Comparison of ENCODE assay signal across 8 mouse cellular contexts in the genomic region with DNA sequence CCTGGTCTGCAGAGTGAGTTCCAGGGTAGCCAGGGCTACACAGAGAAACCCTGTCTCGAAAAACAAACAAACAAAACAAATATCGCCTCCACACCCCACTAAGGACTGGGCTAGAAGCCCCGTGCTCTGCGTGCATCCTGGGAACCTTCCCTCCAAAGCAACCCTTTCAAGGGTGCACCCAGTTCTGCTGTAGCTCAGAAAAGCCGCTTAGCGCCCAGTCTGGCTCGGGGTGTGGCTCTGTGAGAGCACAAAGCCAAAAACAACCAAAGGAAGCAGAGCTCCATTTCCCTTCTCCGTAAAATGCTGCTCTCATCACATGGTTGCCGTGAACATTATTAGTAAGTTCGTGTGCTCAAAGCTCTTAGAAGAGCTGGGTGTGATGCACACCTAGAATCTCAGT. TPM values are rescaled to one million over a fixed set of nuclear protein-coding genes. Genes with fewer than 3 reads are reported as not detected.
A peak's percentile ranks its signal among the peaks of the same experiment; 100 is the strongest.
DNase-seq lines count a peak whose midpoint lies in the region; ATAC-seq and TF ChIP-seq lines count a peak whose summit lies in the region.

No protein-coding gene starts in this region.

- H3K36me3 ChIP-seq in embryonic facial prominence, embryonic 14.5 days (ENCODE audit: control insufficient read depth, insufficient read depth, low read length): no peaks in the 10 kb centered on the region
- H3K36me3 ChIP-seq in hindbrain, embryonic 16.5 days (ENCODE audit: control insufficient read depth, insufficient read depth, low read length): no peaks in the 10 kb centered on the region

- no peak for TF ChIP-seq CTCF in gastrocnemius, adult 2 months (IDR thresholded peaks at IDR 0.05)

- peak; percentile 20; the same call in 1 of the 2 replicates for ATAC-seq in embryonic facial prominence, embryonic 14.5 days (ENCODE audit: low read depth)
- peak; percentile 24 for ATAC-seq in hindbrain, embryonic 16.5 days

- H3K9me3 ChIP-seq in embryonic facial prominence, embryonic 14.5 days (ENCODE audit: control insufficient read depth, low read length): no peaks in the 10 kb centered on the region
- no peaks in the 10 kb centered on the region for H3K9me3 ChIP-seq in hindbrain, embryonic 16.5 days (ENCODE audit: control insufficient read depth, low read length)

- intact Hi-C loops in gastrocnemius, adult 2 months (cut with DNase I): no loop called here
- intact Hi-C loops in gastrocnemius, postnatal 14 days (cut with DNase I; ENCODE audit: low total_unique reads): no loop called here

- peak overlapping the region; percentile 88 for H3K27ac ChIP-seq in gastrocnemius, adult 2 months
- H3K27ac ChIP-seq in embryonic facial prominence, embryonic 14.5 days (replicated peaks; ENCODE audit: low read depth, low read length): no peak overlapping the region
- no peak overlapping the region for H3K27ac ChIP-seq in hindbrain, embryonic 16.5 days (ENCODE audit: low read depth, low read length)

- no peaks in the 10 kb centered on the region for H3K27me3 ChIP-seq in embryonic facial prominence, embryonic 14.5 days (replicated peaks; ENCODE audit: control insufficient read depth, insufficient read depth, low read length)
- peaks cover 3% of the 10 kb centered on the region; the same call in 1 of the 2 replicates for H3K27me3 ChIP-seq in hindbrain, embryonic 16.5 days (replicated peaks; ENCODE audit: control insufficient read depth, insufficient read depth, low read length)

- peak overlapping the region; percentile 69 for H3K4me2 ChIP-seq in embryonic facial prominence, embryonic 14.5 days (ENCODE audit: low read depth, low read length)
- H3K4me2 ChIP-seq in hindbrain, embryonic 16.5 days (ENCODE audit: low read length): peak overlapping the region; percentile 97

- H3K4me1 ChIP-seq in embryonic facial prominence, embryonic 14.5 days (ENCODE audit: control insufficient read depth, insufficient read depth, low read length): no peaks in the 10 kb centered on the region
- peaks cover 6% of the 10 kb centered on the region for H3K4me1 ChIP-seq in hindbrain, embryonic 16.5 days (ENCODE audit: control insufficient read depth, insufficient read depth, low read depth, low read length)

- H3K9ac ChIP-seq in embryonic facial prominence, embryonic 14.5 days (ENCODE audit: low read depth, low read length): peak overlapping the region; percentile 49; the same call in 1 of the 2 replicates
- H3K9ac ChIP-seq in hindbrain, embryonic 16.5 days (ENCODE audit: low read depth, low read length): peak overlapping the region; percentile 74

- peak overlapping the region; percentile 79 for H3K4me3 ChIP-seq in gastrocnemius, adult 2 months
- H3K4me3 ChIP-seq in embryonic facial prominence, embryonic 14.5 days (ENCODE audit: low read depth, low read length): peak overlapping the region; percentile 43
- peak overlapping the region; percentile 60 for H3K4me3 ChIP-seq in hindbrain, embryonic 16.5 days (ENCODE audit: low read length)

- no peak for DNase-seq in gastrocnemius, adult 2 months
- DNase-seq in gastrocnemius, postnatal 14 days: no peak
- no peak for DNase-seq in embryonic facial prominence, embryonic 14.5 days (ENCODE audit: low spot score)
- peak; percentile 48 for DNase-seq in lung, postnatal 14 days
- peak; percentile 42 for DNase-seq in thymus, postnatal 14 days
- no peak for DNase-seq in spleen, postnatal 4 days (ENCODE audit: low spot score in 2 of 2)
- no peak for DNase-seq in testis, postnatal 14 days (ENCODE audit: low spot score)

- 10% methylated on average over 10 of the region's 10 CpGs for WGBS in embryonic facial prominence, embryonic 14.5 days
- 7% methylated on average over 10 of the region's 10 CpGs for WGBS in hindbrain, embryonic 16.5 days

RNA-seq across cellular contexts. Expression of a gene that starts 0.5 kb away (rescaled TPM):
- 1 to 10 TPM; 1.2 to 1.4 TPM for total RNA-seq in gastrocnemius, adult 2 months (2021)
- total RNA-seq in gastrocnemius, postnatal 14 days (2021): 1 to 10 TPM; 1.0 to 1.6 TPM
- 3.0 and 3.3 TPM in 2 replicates for polyA plus RNA-seq in embryonic facial prominence, embryonic 14.5 days (2014; fragmentation: Nextera tagmentation; extraction: Ambion mirVana)
- polyA plus RNA-seq in hindbrain, embryonic 16.5 days (2015; fragmentation: Nextera tagmentation; extraction: Ambion mirVana): 2.1 and 2.2 TPM in 2 replicates

RNA-seq across cellular contexts. Expression of a gene that starts 11.9 kb away (rescaled TPM):
- total RNA-seq in gastrocnemius, adult 2 months (2021): 10 to 100 TPM; 27.0 to 31.1 TPM
- 10 to 100 TPM; 31.1 to 34.8 TPM for total RNA-seq in gastrocnemius, postnatal 14 days (2021)
- 79.5 and 82.2 TPM in 2 replicates for polyA plus RNA-seq in embryonic facial prominence, embryonic 14.5 days (2014; fragmentation: Nextera tagmentation; extraction: Ambion mirVana)
- polyA plus RNA-seq in hindbrain, embryonic 16.5 days (2015; fragmentation: Nextera tagmentation; extraction: Ambion mirVana): 92.1 and 100 TPM in 2 replicates

RNA-seq across cellular contexts. Expression of a gene that starts 32.1 kb away (rescaled TPM):
- total RNA-seq in gastrocnemius, adult 2 months (2021): not detected
- total RNA-seq in gastrocnemius, postnatal 14 days (2021): not detected
- 2.5 and 2.7 TPM in 2 replicates for polyA plus RNA-seq in embryonic facial prominence, embryonic 14.5 days (2014; fragmentation: Nextera tagmentation; extraction: Ambion mirVana)
- 72.0 and 74.0 TPM in 2 replicates for polyA plus RNA-seq in hindbrain, embryonic 16.5 days (2015; fragmentation: Nextera tagmentation; extraction: Ambion mirVana)

RNA-seq across cellular contexts. Expression of a gene that starts 50.7 kb away (rescaled TPM):
- 10 to 100 TPM; 26.4 to 27.8 TPM for total RNA-seq in gastrocnemius, adult 2 months (2021)
- total RNA-seq in gastrocnemius, postnatal 14 days (2021): 10 to 100 TPM; 28.8 to 33.2 TPM
- 31.0 and 32.2 TPM in 2 replicates for polyA plus RNA-seq in embryonic facial prominence, embryonic 14.5 days (2014; fragmentation: Nextera tagmentation; extraction: Ambion mirVana)
- polyA plus RNA-seq in hindbrain, embryonic 16.5 days (2015; fragmentation: Nextera tagmentation; extraction: Ambion mirVana): 31.2 and 33.9 TPM in 2 replicates

RNA-seq across cellular contexts. Expression of a gene that starts 53.5 kb away (rescaled TPM):
- total RNA-seq in gastrocnemius, adult 2 months (2021): under 1 TPM; 0.53 to 0.79 TPM
- 1 to 10 TPM; 2.9 to 4.3 TPM for total RNA-seq in gastrocnemius, postnatal 14 days (2021)
- 10.4 and 11.4 TPM in 2 replicates for polyA plus RNA-seq in embryonic facial prominence, embryonic 14.5 days (2014; fragmentation: Nextera tagmentation; extraction: Ambion mirVana)
- polyA plus RNA-seq in hindbrain, embryonic 16.5 days (2015; fragmentation: Nextera tagmentation; extraction: Ambion mirVana): 10.5 and 11.8 TPM in 2 replicates

Comparison
In these comparisons a context has a peak if more than half of its experiments do, and no peak if none do; other contexts are left out.
1. DNase-seq: peak in lung, postnatal 14 days (single experiment) and thymus, postnatal 14 days (single experiment); none in gastrocnemius, adult 2 months (single experiment), gastrocnemius, postnatal 14 days (single experiment), embryonic facial prominence, embryonic 14.5 days (single experiment), spleen, postnatal 4 days (0 of 2) and testis, postnatal 14 days (single experiment).
2. Peak in every context shown above with its lines, with median percentiles within 50 percentile points of each other: H3K4me3 ChIP-seq.